Mouse (Mus musculus) stomach, embryonic 15.5 days (tissue): ENCODE data around the gene Cblc. TPM values are rescaled to one million over a fixed set of nuclear protein-coding genes. Genes with fewer than 3 reads are reported as not detected.
"Not testable (repeated sequence)": the region's sequence is repeated elsewhere in the genome, so short reads cannot be mapped to it uniquely, and the experiment has no call there.

ENCODE experiments used
- ATAC-seq: fragments of 200-750 bp; cut with Nextera tagmentation; 2 replicates; pipeline ENCODE4 v1.8.0; 2017; ENCODE audit warnings: low read depth, moderate number of reproducible peaks, moderate TSS enrichment; ENCODE audit not compliant: insufficient read depth, low FRiP score
- H3K27ac ChIP-seq: fragments of 300-500 bp; sonication (generic); 2 replicates; pipeline ENCODE4 v1.5.1; 2015; ENCODE audit warnings: mild to moderate bottlenecking, inconsistent platforms
- H3K27me3 ChIP-seq: fragments of 300-500 bp; sonication (generic); replicated peaks from 2 replicates; pipeline ENCODE4 v1.6.1; 2015; ENCODE audit warnings: inconsistent platforms
- H3K36me3 ChIP-seq: fragments of 300-500 bp; sonication (generic); 2 replicates; pipeline ENCODE4 v1.6.1; 2015; ENCODE audit warnings: inconsistent platforms
- H3K4me1 ChIP-seq: fragments of 300-500 bp; sonication (generic); 2 replicates; pipeline ENCODE4 v1.6.1; 2015; ENCODE audit warnings: inconsistent platforms
- H3K4me2 ChIP-seq: fragments of 300-500 bp; sonication (generic); 2 replicates; pipeline ENCODE4 v1.6.1; 2015; ENCODE audit warnings: mild to moderate bottlenecking, inconsistent platforms
- H3K4me3 ChIP-seq: fragments of 300-500 bp; sonication (generic); replicated peaks from 2 replicates; pipeline ENCODE4 v1.5.1; 2015; ENCODE audit warnings: inconsistent platforms
- H3K9ac ChIP-seq: fragments of 300-500 bp; sonication (generic); 2 replicates; pipeline ENCODE4 v1.6.1; 2015; ENCODE audit warnings: inconsistent platforms
- H3K9me3 ChIP-seq: fragments of 300-500 bp; sonication (generic); 2 replicates; pipeline ENCODE4 v1.6.1; 2016; ENCODE audit warnings: inconsistent platforms
- WGBS: fragments of 180-500 bp; shearing (Covaris S2); methylation state at CpG from one replicate; pipeline ENCODE4 v1.1.7; 2015; 5-methylcytosine and 5-hydroxymethylcytosine counted together
- polyA plus RNA-seq: library from polyadenylated mRNA; unstranded; fragments of >200 nt; fragmentation: Nextera tagmentation; extraction: Ambion mirVana; gene quantifications from 2 replicates; pipeline ENCODE4 v1.2.1, GENCODE M21; 2015

Cblc gene
- polyA plus RNA-seq, 1 experiment from 2014 or later: 24.6 TPM

GRCm38 (mm10) chr7:19796254-19796653 is 355 bp downstream of the Cblc start:
- 11% methylated on average over 18 of the region's 18 CpGs for WGBS
- ATAC-seq: no peak

GRCm38 (mm10) chr7:19795236-19795635 is 1.4 kb downstream of the Cblc start:
- no peak overlapping the region for H3K27ac ChIP-seq
- H3K4me3 ChIP-seq: no peak overlapping the region
- H3K36me3 ChIP-seq: no peaks in the 10 kb centered on the region
- ATAC-seq: no peak
- no peak overlapping the region for H3K9ac ChIP-seq
- no peak overlapping the region for H3K4me2 ChIP-seq
- H3K9me3 ChIP-seq: no peaks in the 10 kb centered on the region
- WGBS: 60% methylated on average over 2 of the region's 2 CpGs
- peaks cover 10% of the 10 kb centered on the region for H3K27me3 ChIP-seq
- 0 out of 2 replicates have a peak, but pooled peaks cover 6% of the 10 kb centered on the region for H3K4me1 ChIP-seq

More at GRCm38 (mm10) chr7:19796254-19796653, 355 bp downstream of the Cblc start:
- Histone ChIP-seq H3K36me3 (no peaks in the 10 kb centered on the region), H3K4me3 (peak overlapping the region; percentile 48), H3K27me3 (peaks cover 10% of the 10 kb centered on the region), H3K4me2 (peak overlapping the region; percentile 57), H3K9me3 (no peaks in the 10 kb centered on the region), H3K4me1 (0 out of 2 replicates have a peak, but pooled peaks cover 6% of the 10 kb centered on the region), H3K9ac (peak overlapping the region; percentile 60), H3K27ac (peak overlapping the region; percentile 82)

- Histone ChIP-seq H3K4me3 (no peak overlapping the region), H3K9ac (no peak overlapping the region), H3K27me3 (peaks cover 10% of the 10 kb centered on the region), H3K4me2 (no peak overlapping the region), H3K9me3 (no peaks in the 10 kb centered on the region), H3K4me1 (peaks cover 10% of the 10 kb centered on the region), H3K36me3 (no peaks in the 10 kb centered on the region), H3K27ac (peak overlapping the region; percentile 21; the same call in 1 of the 2 replicates)
- WGBS: 82% methylated on average over 19 of the region's 19 CpGs
- no peak for ATAC-seq
Measured at GRCm38 (mm10) chr7:19792701-19793630, 3.6 kb downstream of the Cblc start.

- not testable (repeated sequence) for H3K27ac ChIP-seq, H3K9me3 ChIP-seq, H3K9ac ChIP-seq, ATAC-seq, H3K27me3 ChIP-seq, H3K4me2 ChIP-seq, H3K36me3 ChIP-seq, H3K4me3 ChIP-seq, H3K4me1 ChIP-seq
- WGBS: 89% methylated on average over 2 of the region's 2 CpGs
Measured at GRCm38 (mm10) chr7:19791504-19791903, 5.1 kb downstream of the Cblc start.

- Histone ChIP-seq H3K27me3 (no peaks in the 10 kb centered on the region), H3K4me1 (peaks cover 6% of the 10 kb centered on the region), H3K9ac (peak overlapping the region; percentile 37), H3K4me2 (peak overlapping the region; percentile 77), H3K27ac (no peak overlapping the region), H3K4me3 (peak overlapping the region; percentile 36), H3K9me3 (no peaks in the 10 kb centered on the region), H3K36me3 (no peaks in the 10 kb centered on the region)
- ATAC-seq: peak; percentile 41; the same call in 1 of the 2 replicates
- WGBS: 2% methylated on average over 19 of the region's 19 CpGs
Measured at GRCm38 (mm10) chr7:19789904-19790347, 6.7 kb downstream of the Cblc start.

GRCm38 (mm10) chr7:19785874-19786458 is 10.6 kb downstream of the Cblc start:
- H3K9ac ChIP-seq: no peak overlapping the region
- WGBS: 34% methylated on average over 12 of the region's 12 CpGs
- no peak overlapping the region for H3K27ac ChIP-seq
- H3K4me2 ChIP-seq: no peak overlapping the region
- H3K36me3 ChIP-seq: no peaks in the 10 kb centered on the region
- H3K27me3 ChIP-seq: no peaks in the 10 kb centered on the region
- H3K4me3 ChIP-seq: no peak overlapping the region
- H3K9me3 ChIP-seq: no peaks in the 10 kb centered on the region
- no peak for ATAC-seq
- peaks cover 4% of the 10 kb centered on the region for H3K4me1 ChIP-seq

GRCm38 (mm10) chr7:19784764-19785535 is 11.7 kb downstream of the Cblc start:
- Histone ChIP-seq H3K36me3 (no peaks in the 10 kb centered on the region), H3K4me1 (peaks cover 4% of the 10 kb centered on the region), H3K4me3 (no peak overlapping the region), H3K27ac (no peak overlapping the region), H3K9ac (no peak overlapping the region), H3K27me3 (no peaks in the 10 kb centered on the region), H3K9me3 (no peaks in the 10 kb centered on the region), H3K4me2 (no peak overlapping the region)
- no peak for ATAC-seq
- 32% methylated on average over 11 of the region's 11 CpGs for WGBS

GRCm38 (mm10) chr7:19783630-19784029 is 13.0 kb downstream of the Cblc start:
- H3K9ac ChIP-seq: no peak overlapping the region
- no peak overlapping the region for H3K4me2 ChIP-seq
- no peak overlapping the region for H3K27ac ChIP-seq
- 60% methylated on average over 8 of the region's 8 CpGs for WGBS
- no peaks in the 10 kb centered on the region for H3K36me3 ChIP-seq
- H3K4me1 ChIP-seq: no peaks in the 10 kb centered on the region
- 0 out of 2 replicates have a peak, but pooled peaks have one; percentile 24 for ATAC-seq
- H3K9me3 ChIP-seq: no peaks in the 10 kb centered on the region
- H3K27me3 ChIP-seq: no peaks in the 10 kb centered on the region
- no peak overlapping the region for H3K4me3 ChIP-seq

GRCm38 (mm10) chr7:19782645-19783044 is 14.0 kb downstream of the Cblc start:
- Histone ChIP-seq H3K9ac (no peak overlapping the region), H3K27me3 (no peaks in the 10 kb centered on the region), H3K4me1 (no peaks in the 10 kb centered on the region), H3K36me3 (no peaks in the 10 kb centered on the region), H3K4me3 (no peak overlapping the region), H3K4me2 (no peak overlapping the region), H3K27ac (no peak overlapping the region), H3K9me3 (no peaks in the 10 kb centered on the region)
- WGBS: 89% methylated on average over 4 of the region's 4 CpGs
- ATAC-seq: no peak

- Histone ChIP-seq H3K36me3 (no peaks in the 10 kb centered on the region), H3K9me3 (no peaks in the 10 kb centered on the region), H3K4me3 (no peak overlapping the region), H3K4me2 (no peak overlapping the region), H3K4me1 (no peaks in the 10 kb centered on the region), H3K27me3 (no peaks in the 10 kb centered on the region), H3K9ac (no peak overlapping the region), H3K27ac (no peak overlapping the region)
- 84% methylated on average over 7 of the region's 7 CpGs for WGBS
- ATAC-seq: no peak
Measured at GRCm38 (mm10) chr7:19781741-19782140, 14.9 kb downstream of the Cblc start.

GRCm38 (mm10) chr7:19779903-19780302 is 16.7 kb downstream of the Cblc start:
- H3K27ac ChIP-seq: no peak overlapping the region
- H3K4me1 ChIP-seq: no peaks in the 10 kb centered on the region
- H3K4me3 ChIP-seq: no peak overlapping the region
- no peak for ATAC-seq
- WGBS: 67% methylated on average over 4 of the region's 4 CpGs
- H3K27me3 ChIP-seq: no peaks in the 10 kb centered on the region
- H3K9ac ChIP-seq: no peak overlapping the region
- H3K4me2 ChIP-seq: no peak overlapping the region
- no peaks in the 10 kb centered on the region for H3K9me3 ChIP-seq
- H3K36me3 ChIP-seq: no peaks in the 10 kb centered on the region
